Mouse (Mus musculus) ES-E14 (cell line): Measurements from ENCODE around the gene Ikzf4. TPM values are rescaled to one million over a fixed set of nuclear protein-coding genes. Genes with fewer than 3 reads are reported as not detected.
"Not testable (repeated sequence)": the region's sequence is repeated elsewhere in the genome, so short reads cannot be mapped to it uniquely, and the experiment has no call there.

Experiments used
- DNase-seq: peaks from one replicate; pipeline ENCODE4 v3.0.0-alpha.2; 2013; ENCODE audit warnings: low read depth, low spot score
- H3K27ac ChIP-seq: 2 replicates; pipeline ENCODE4 v1.5.1; 2012; ENCODE audit warnings: low read depth, mild to moderate bottlenecking, low read length, moderate library complexity, mixed read lengths; ENCODE audit not compliant: poor library complexity, insufficient read depth, severe bottlenecking
- H3K36me3 ChIP-seq: 2 replicates; pipeline ENCODE4 v1.6.1; 2012; ENCODE audit warnings: mild to moderate bottlenecking, low read length, moderate library complexity, mixed read lengths; ENCODE audit not compliant: control insufficient read depth, poor library complexity, insufficient read depth, severe bottlenecking
- H3K4me1 ChIP-seq, 2 experiments: fragments of 150-350 bp in 1 of 2; sonication (generic) in 1 of 2; 2 replicates each; pipeline ENCODE4 v1.6.1; 2012; ENCODE audit warnings: low read length in 2 of 2, mild to moderate bottlenecking in 1 of 2, mixed read lengths in 1 of 2; ENCODE audit not compliant: control insufficient read depth in 2 of 2, insufficient read depth in 2 of 2, poor library complexity in 1 of 2
- H3K4me3 ChIP-seq, 2 experiments: fragments of 150-350 bp in 1 of 2; sonication (generic) in 1 of 2; 2 replicates each; pipeline ENCODE4 v1.5.1; 2012; ENCODE audit warnings: low read length in 2 of 2, low read depth in 1 of 2, mild to moderate bottlenecking in 1 of 2, mixed read lengths in 1 of 2; ENCODE audit not compliant: insufficient read depth in 1 of 2, poor library complexity in 1 of 2, severe bottlenecking in 1 of 2
- H3K9ac ChIP-seq: 2 replicates; pipeline ENCODE4 v1.6.1; 2012; ENCODE audit warnings: low read depth, mild to moderate bottlenecking, low read length, mixed read lengths; ENCODE audit not compliant: poor library complexity, insufficient read depth, severe bottlenecking
- H3K9me3 ChIP-seq: fragments of 150-350 bp; sonication (generic); 2 replicates; pipeline ENCODE4 v1.6.1; 2012; ENCODE audit warnings: low read depth, mild to moderate bottlenecking, low read length; ENCODE audit not compliant: control insufficient read depth, insufficient read depth
- CHD2 ChIP-seq: IDR thresholded peaks from 2 replicates; pipeline ENCODE4 v1.6.1; 2014; ENCODE audit warnings: mild to moderate bottlenecking, low read depth, low read length, inconsistent platforms
- HCFC1 ChIP-seq: IDR thresholded peaks from 2 replicates; pipeline ENCODE4 v1.6.1; 2012; ENCODE audit warnings: low read length, inconsistent platforms, borderline replicate concordance; ENCODE audit not compliant: insufficient read depth
- MAFK ChIP-seq: IDR thresholded peaks from 2 replicates; pipeline ENCODE4 v1.6.1; 2014; ENCODE audit warnings: mild to moderate bottlenecking, low read depth, low read length, inconsistent platforms; ENCODE audit not compliant: insufficient read depth
- ZC3H11A ChIP-seq: IDR thresholded peaks from 2 replicates; pipeline ENCODE4 v1.6.1; 2012; ENCODE audit warnings: low read depth, mild to moderate bottlenecking, inconsistent platforms, low read length, borderline replicate concordance
- ZNF384 ChIP-seq: IDR thresholded peaks from 2 replicates; pipeline ENCODE4 v1.6.1; 2012; ENCODE audit warnings: low read depth, low read length, inconsistent platforms
- in situ Hi-C, 2 experiments: fragments of 600-800 bp; cut with MboI; formaldehyde crosslinking; loops; one replicate each; pipeline ENCODE4 v1.15.1; 2025; ENCODE audit warnings: low sequenced_read_pairs in 2 of 2, inconsistent platforms in 1 of 2; ENCODE audit not compliant: unreplicated experiment in 2 of 2
- total RNA-seq: library from RNA; depleted of rRNA; stranded (reverse); fragments of 300-350 nt; gene quantifications from 2 replicates; pipeline ENCODE4 v1.2.3, GENCODE M21; 2012

Gene Ikzf4
- total RNA-seq, 1 experiment: 1.9 TPM

DNA sequence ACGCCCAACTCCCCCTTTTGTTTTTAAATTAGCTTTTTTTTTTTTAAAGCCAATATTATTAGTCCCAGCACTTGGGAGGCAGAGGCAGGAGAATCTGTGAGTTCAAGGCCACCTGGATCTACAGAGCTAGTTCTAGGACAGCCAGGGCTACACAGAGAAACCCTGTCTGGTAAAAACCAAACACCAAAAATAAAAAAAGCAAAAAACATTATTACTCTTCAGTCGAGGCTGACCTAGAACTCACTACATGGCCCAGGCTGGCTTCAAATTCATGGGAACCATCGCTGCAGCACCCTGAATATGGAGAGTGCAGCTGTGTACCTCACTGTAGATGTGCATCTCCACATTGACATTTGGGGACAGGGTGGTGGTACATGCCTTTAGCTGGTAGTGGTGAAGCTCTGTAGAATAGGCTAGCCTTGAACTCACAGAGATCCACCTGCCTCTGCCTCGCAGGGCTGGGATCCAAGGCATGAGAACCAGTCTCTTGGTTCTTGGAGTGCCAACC is 22.6 kb downstream of the Ikzf4 start:
- H3K36me3 ChIP-seq: peaks cover 23% of the 10 kb centered on the region
- TF ChIP-seq CHD2: 0 out of 2 replicates have a peak, but pooled peaks have one; percentile 7
- H3K27ac ChIP-seq, H3K4me3 ChIP-seq, DNase-seq, H3K9ac ChIP-seq, H3K9me3 ChIP-seq, H3K4me1 ChIP-seq, in situ Hi-C loops: not testable (repeated sequence)

DNA sequence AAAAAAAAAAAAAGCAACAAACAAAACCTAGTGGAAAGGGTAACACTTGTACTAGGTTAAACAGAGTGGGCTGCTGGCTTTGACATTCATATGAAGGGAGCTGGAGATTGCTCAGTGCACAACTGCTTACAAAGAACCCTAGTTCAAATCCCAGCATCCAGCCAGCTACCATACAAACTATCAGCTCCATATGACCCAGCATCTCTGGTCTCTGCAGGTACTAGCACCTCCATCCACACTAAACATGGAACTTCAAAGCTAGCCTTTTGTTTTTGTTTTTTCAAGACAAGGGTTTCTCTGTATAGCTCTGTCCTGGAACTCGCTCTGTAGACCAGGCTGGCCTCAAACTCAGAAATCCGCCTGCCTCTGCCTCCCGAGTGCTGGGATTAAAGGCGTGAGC is 23.1 kb downstream of the Ikzf4 start:
- peaks cover 0 to 1% of the 10 kb centered on the region in 2 experiments; a peak in 1 of 4 replicates for H3K4me1 ChIP-seq
- in situ Hi-C loops: no loop called here
- no peak overlapping the region for H3K9ac ChIP-seq
- no peak overlapping the region for H3K4me3 ChIP-seq
- H3K36me3 ChIP-seq: peaks cover 23% of the 10 kb centered on the region
- no peak for DNase-seq
- H3K27ac ChIP-seq: no peak overlapping the region; the same call in 1 of the 2 replicates
- no peak for TF ChIP-seq CHD2
- no peak; the same call in 1 of the 2 replicates for TF ChIP-seq ZNF384
- TF ChIP-seq HCFC1: no peak
- no peak for TF ChIP-seq MAFK
- no peak for TF ChIP-seq ZC3H11A
- H3K9me3 ChIP-seq: no peaks in the 10 kb centered on the region

DNA sequence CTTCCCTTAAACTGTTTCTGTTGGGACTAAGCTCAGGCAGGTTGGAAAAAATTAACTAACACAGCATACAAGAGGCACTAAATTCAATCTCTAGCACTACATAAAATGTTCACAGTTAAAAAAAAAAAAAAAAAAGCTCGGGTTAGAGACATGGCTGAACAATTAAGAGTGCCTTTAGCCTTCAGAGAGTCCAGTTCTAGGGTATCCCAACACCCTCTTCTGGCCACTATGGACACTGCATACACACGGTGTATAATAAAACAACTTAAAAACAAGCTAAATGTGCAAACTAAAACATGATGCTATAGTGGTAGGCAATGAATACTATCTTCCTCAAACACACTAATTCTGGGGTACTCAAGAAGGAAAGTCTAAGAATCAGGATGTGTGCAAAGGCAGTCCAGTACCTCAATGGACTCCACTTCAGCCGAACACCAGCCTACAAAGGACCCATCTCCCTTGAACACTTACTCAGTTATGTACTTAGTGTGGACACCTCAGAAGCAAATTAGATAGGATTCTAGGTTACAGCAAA is 23.7 kb downstream of the Ikzf4 start:
- in situ Hi-C loops: no loop called here
- Histone ChIP-seq H3K9me3 (no peaks in the 10 kb centered on the region), H3K27ac (no peak overlapping the region; the same call in 1 of the 2 replicates), H3K4me3 (no peak overlapping the region), H3K4me1 (no peaks in the 10 kb centered on the region; a peak in 1 of 4 replicates), H3K36me3 (peaks cover 23% of the 10 kb centered on the region), H3K9ac (no peak overlapping the region)
- peak; percentile 45; the same call in 1 of the 2 replicates for TF ChIP-seq ZNF384
- TF ChIP-seq CHD2: no peak
- DNase-seq: no peak

- H3K4me3 ChIP-seq: no peak overlapping the region
- H3K4me1 ChIP-seq: no peaks in the 10 kb centered on the region; a peak in 1 of 4 replicates
- in situ Hi-C loops: no loop called here
- no peak overlapping the region for H3K9ac ChIP-seq
- peaks cover 15% of the 10 kb centered on the region for H3K36me3 ChIP-seq
- H3K27ac ChIP-seq: no peak overlapping the region
- no peak for DNase-seq
- TF ChIP-seq HCFC1 (no peak), MAFK (no peak), ZC3H11A (no peak), CHD2 (no peak)
- no peaks in the 10 kb centered on the region for H3K9me3 ChIP-seq
Observed at GRCm38 (mm10) chr10:128620241-128620640, 25.6 kb downstream of the Ikzf4 start.

GRCm38 (mm10) chr10:128619148-128619547 is 26.6 kb downstream of the Ikzf4 start:
- not testable (repeated sequence) for H3K27ac ChIP-seq, H3K4me1 ChIP-seq, H3K9ac ChIP-seq, DNase-seq, H3K36me3 ChIP-seq, H3K4me3 ChIP-seq, H3K9me3 ChIP-seq
- in situ Hi-C loops: loop anchor here in 1 of 2 experiments (10.0 kb wide), 1 partner anchor 56 kb away; the partner anchor contains the start of gene Suox
